Mouse (Mus musculus) midbrain, embryonic 12.5 days (tissue): ENCODE measurements around the gene Calcoco2. TPM values are rescaled to one million over a fixed set of nuclear protein-coding genes. Genes with fewer than 3 reads are reported as not detected.
A peak's percentile ranks its signal among the peaks of the same experiment; 100 is the strongest.

ENCODE experiments used
- ATAC-seq: fragments of 200-750 bp; cut with Nextera tagmentation; 2 replicates; pipeline ENCODE4 v1.8.0; 2017; ENCODE audit warnings: low read depth, moderate TSS enrichment, moderate library complexity; ENCODE audit not compliant: low FRiP score
- H3K27ac ChIP-seq: fragments of 300-500 bp; sonication (generic); replicated peaks from 2 replicates; pipeline ENCODE4 v1.5.1; 2016; ENCODE audit warnings: mild to moderate bottlenecking
- H3K27me3 ChIP-seq: fragments of 300-500 bp; sonication (generic); 2 replicates; pipeline ENCODE4 v1.6.1; 2016; ENCODE audit warnings: mild to moderate bottlenecking
- H3K36me3 ChIP-seq: fragments of 300-500 bp; sonication (generic); 2 replicates; pipeline ENCODE4 v1.6.1; 2016
- H3K4me1 ChIP-seq: fragments of 300-500 bp; sonication (generic); 2 replicates; pipeline ENCODE4 v1.6.1; 2016
- H3K4me2 ChIP-seq: fragments of 300-500 bp; sonication (generic); replicated peaks from 2 replicates; pipeline ENCODE4 v1.6.1; 2016; ENCODE audit warnings: mild to moderate bottlenecking, moderate library complexity
- H3K4me3 ChIP-seq: fragments of 300-500 bp; sonication (generic); 2 replicates; pipeline ENCODE4 v1.5.1; 2016; ENCODE audit warnings: mild to moderate bottlenecking
- H3K9ac ChIP-seq: fragments of 300-500 bp; sonication (generic); replicated peaks from 2 replicates; pipeline ENCODE4 v1.6.1; 2016; ENCODE audit warnings: mild to moderate bottlenecking, moderate library complexity
- H3K9me3 ChIP-seq: fragments of 300-500 bp; sonication (generic); 2 replicates; pipeline ENCODE4 v1.6.1; 2016; ENCODE audit warnings: mild to moderate bottlenecking
- WGBS: fragments of 180-500 bp; shearing (Covaris S2); methylation state at CpG from one replicate; pipeline ENCODE4 v1.1.7; 2016; 5-methylcytosine and 5-hydroxymethylcytosine counted together
- polyA plus RNA-seq: library from polyadenylated mRNA; unstranded; fragments of >200 nt; fragmentation: Nextera tagmentation; extraction: Ambion mirVana; gene quantifications from 2 replicates; pipeline ENCODE4 v1.2.1, GENCODE M21; 2016

Calcoco2 gene
- polyA plus RNA-seq, 1 experiment from 2014 or later: not detected

GRCm38 (mm10) chr11:96076221-96077105 lies 35.3 kb downstream of the Calcoco2 start:
- Histone ChIP-seq H3K4me2 (peak overlapping the region; percentile 45), H3K9ac (no peak overlapping the region; the same call in 1 of the 2 replicates), H3K36me3 (peaks cover 16% of the 10 kb centered on the region), H3K4me1 (peaks cover 11% of the 10 kb centered on the region), H3K27me3 (no peaks in the 10 kb centered on the region), H3K4me3 (peak overlapping the region; percentile 85), H3K9me3 (no peaks in the 10 kb centered on the region), H3K27ac (peak overlapping the region; percentile 60)
- ATAC-seq: no peak
- WGBS: 70% methylated on average over 13 of the region's 13 CpGs

GRCm38 (mm10) chr11:96075509-96076220 lies 36.1 kb downstream of the Calcoco2 start, which contains the start of gene Atp5g1:
TSS of gene Atp5g1 (minus strand) at chr11:96075670.
- WGBS: under 1% methylated on average over 37 of the region's 37 CpGs
- peaks cover 11% of the 10 kb centered on the region for H3K4me1 ChIP-seq
- ATAC-seq: peak; percentile 96

GRCm38 (mm10) chr11:96075177-96075508 lies 36.6 kb downstream of the Calcoco2 start:
- ATAC-seq: 0 out of 2 replicates have a peak, but pooled peaks have one; percentile 1
- H3K36me3 ChIP-seq: peaks cover 25% of the 10 kb centered on the region
- H3K27me3 ChIP-seq: no peaks in the 10 kb centered on the region
- H3K4me2 ChIP-seq: peak overlapping the region; percentile 95
- H3K9ac ChIP-seq: peak overlapping the region; percentile 78
- H3K4me3 ChIP-seq: peak overlapping the region; percentile 85
- no peaks in the 10 kb centered on the region for H3K9me3 ChIP-seq
- WGBS: under 1% methylated on average over 15 of the region's 15 CpGs
- peaks cover 11% of the 10 kb centered on the region for H3K4me1 ChIP-seq
- H3K27ac ChIP-seq: peak overlapping the region; percentile 65

More at GRCm38 (mm10) chr11:96075509-96076220, 36.1 kb downstream of the Calcoco2 start, which contains the start of gene Atp5g1:
- peaks cover 20% of the 10 kb centered on the region for H3K36me3 ChIP-seq
- H3K9me3 ChIP-seq: no peaks in the 10 kb centered on the region
- peak within 1 kb of the TSS; percentile 78 for H3K9ac ChIP-seq
- H3K4me2 ChIP-seq: peak within 1 kb of the TSS; percentile 95
- peak within 1 kb of the TSS; percentile 85 for H3K4me3 ChIP-seq
- H3K27ac ChIP-seq: peak within 1 kb of the TSS; percentile 65
- H3K27me3 ChIP-seq: no peaks in the 10 kb centered on the region

GRCm38 (mm10) chr11:96074351-96075176 lies 37.2 kb downstream of the Calcoco2 start:
- 31% methylated on average over 17 of the region's 17 CpGs for WGBS

GRCm38 (mm10) chr11:96073295-96073993 lies 38.3 kb downstream of the Calcoco2 start:
- Histone ChIP-seq H3K4me2 (no peak overlapping the region), H3K27ac (no peak overlapping the region), H3K4me1 (peaks cover 11% of the 10 kb centered on the region), H3K9me3 (no peaks in the 10 kb centered on the region), H3K36me3 (peaks cover 28% of the 10 kb centered on the region), H3K27me3 (no peaks in the 10 kb centered on the region), H3K9ac (no peak overlapping the region), H3K4me3 (no peak overlapping the region)
- ATAC-seq: no peak
- WGBS: 81% methylated on average over 8 of the region's 9 CpGs

More at GRCm38 (mm10) chr11:96074351-96075176, 37.2 kb downstream of the Calcoco2 start:
- Histone ChIP-seq H3K4me2 (peak overlapping the region; percentile 95), H3K27ac (peak overlapping the region; percentile 65; the same call in 1 of the 2 replicates), H3K27me3 (no peaks in the 10 kb centered on the region), H3K4me3 (peak overlapping the region; percentile 85), H3K9ac (peak overlapping the region; percentile 78), H3K9me3 (no peaks in the 10 kb centered on the region), H3K36me3 (peaks cover 28% of the 10 kb centered on the region), H3K4me1 (peaks cover 11% of the 10 kb centered on the region)
- no peak for ATAC-seq

GRCm38 (mm10) chr11:96071013-96071412 lies 40.8 kb downstream of the Calcoco2 start:
- H3K4me1 ChIP-seq: peaks cover 9% of the 10 kb centered on the region
- WGBS: 100% methylated on average over 1 of the region's 1 CpGs
- no peak overlapping the region for H3K4me2 ChIP-seq
- H3K4me3 ChIP-seq: no peak overlapping the region
- no peaks in the 10 kb centered on the region for H3K9me3 ChIP-seq
- H3K9ac ChIP-seq: no peak overlapping the region
- peaks cover 28% of the 10 kb centered on the region for H3K36me3 ChIP-seq
- ATAC-seq: no peak
- no peaks in the 10 kb centered on the region for H3K27me3 ChIP-seq
- H3K27ac ChIP-seq: no peak overlapping the region

- Histone ChIP-seq H3K36me3 (peaks cover 28% of the 10 kb centered on the region), H3K9me3 (no peaks in the 10 kb centered on the region), H3K4me1 (peaks cover 13% of the 10 kb centered on the region), H3K9ac (no peak overlapping the region), H3K27me3 (no peaks in the 10 kb centered on the region), H3K4me3 (no peak overlapping the region), H3K27ac (no peak overlapping the region), H3K4me2 (no peak overlapping the region)
- no peak for ATAC-seq
- 94% methylated on average over 7 of the region's 7 CpGs for WGBS
Measured at GRCm38 (mm10) chr11:96070353-96070752, 41.4 kb downstream of the Calcoco2 start.

- H3K9me3 ChIP-seq: no peaks in the 10 kb centered on the region
- H3K4me3 ChIP-seq: no peak overlapping the region
- no peak overlapping the region for H3K4me2 ChIP-seq
- 74% methylated on average over 5 of the region's 5 CpGs for WGBS
- H3K9ac ChIP-seq: no peak overlapping the region
- H3K27ac ChIP-seq: no peak overlapping the region
- H3K36me3 ChIP-seq: peaks cover 21% of the 10 kb centered on the region
- no peak for ATAC-seq
- peaks cover 16% of the 10 kb centered on the region for H3K4me1 ChIP-seq
- no peaks in the 10 kb centered on the region for H3K27me3 ChIP-seq
Measured at GRCm38 (mm10) chr11:96068231-96068630, 43.5 kb downstream of the Calcoco2 start.

- ATAC-seq: peak; percentile 99
Measured at GRCm38 (mm10) chr11:96065215-96065911, 46.4 kb downstream of the Calcoco2 start, which contains the start of gene Ube2z. TSS of gene Ube2z (minus strand) at chr11:96065388.

GRCm38 (mm10) chr11:96064521-96065214 lies 47.1 kb downstream of the Calcoco2 start:
- Histone ChIP-seq H3K9ac (peak overlapping the region; percentile 96), H3K27ac (peak overlapping the region; percentile 83), H3K36me3 (peaks cover 24% of the 10 kb centered on the region), H3K4me1 (peaks cover 24% of the 10 kb centered on the region), H3K27me3 (no peaks in the 10 kb centered on the region), H3K4me3 (peak overlapping the region; percentile 97), H3K4me2 (peak overlapping the region; percentile 93), H3K9me3 (no peaks in the 10 kb centered on the region)
- WGBS: 0% methylated on average over 42 of the region's 64 CpGs
- ATAC-seq: peak; percentile 74

More at GRCm38 (mm10) chr11:96065215-96065911, 46.4 kb downstream of the Calcoco2 start, which contains the start of gene Ube2z:
- Histone ChIP-seq H3K4me2 (peak within 1 kb of the TSS; percentile 93), H3K36me3 (peaks cover 23% of the 10 kb centered on the region), H3K9me3 (no peaks in the 10 kb centered on the region), H3K4me1 (peaks cover 24% of the 10 kb centered on the region), H3K27ac (peak within 1 kb of the TSS; percentile 83), H3K27me3 (no peaks in the 10 kb centered on the region), H3K4me3 (peak within 1 kb of the TSS; percentile 97), H3K9ac (peak within 1 kb of the TSS; percentile 96)
- WGBS: 5% methylated on average over 50 of the region's 50 CpGs
